Mouse (Mus musculus) effector memory CD4-positive, alpha-beta T cell, adult 5 months (primary cell): ENCODE measurements around the gene Zcwpw1. TPM values are rescaled to one million over a fixed set of nuclear protein-coding genes. Genes with fewer than 3 reads are reported as not detected.

Source experiments
- polyA plus RNA-seq: library from polyadenylated mRNA; unstranded; fragments of 100-300 nt; shearing (Covaris generic); gene quantifications from one replicate; pipeline ENCODE4 v1.2.1, GENCODE M21; 2017

Gene Zcwpw1
- polyA plus RNA-seq, result 11.0 TPM

DNA sequence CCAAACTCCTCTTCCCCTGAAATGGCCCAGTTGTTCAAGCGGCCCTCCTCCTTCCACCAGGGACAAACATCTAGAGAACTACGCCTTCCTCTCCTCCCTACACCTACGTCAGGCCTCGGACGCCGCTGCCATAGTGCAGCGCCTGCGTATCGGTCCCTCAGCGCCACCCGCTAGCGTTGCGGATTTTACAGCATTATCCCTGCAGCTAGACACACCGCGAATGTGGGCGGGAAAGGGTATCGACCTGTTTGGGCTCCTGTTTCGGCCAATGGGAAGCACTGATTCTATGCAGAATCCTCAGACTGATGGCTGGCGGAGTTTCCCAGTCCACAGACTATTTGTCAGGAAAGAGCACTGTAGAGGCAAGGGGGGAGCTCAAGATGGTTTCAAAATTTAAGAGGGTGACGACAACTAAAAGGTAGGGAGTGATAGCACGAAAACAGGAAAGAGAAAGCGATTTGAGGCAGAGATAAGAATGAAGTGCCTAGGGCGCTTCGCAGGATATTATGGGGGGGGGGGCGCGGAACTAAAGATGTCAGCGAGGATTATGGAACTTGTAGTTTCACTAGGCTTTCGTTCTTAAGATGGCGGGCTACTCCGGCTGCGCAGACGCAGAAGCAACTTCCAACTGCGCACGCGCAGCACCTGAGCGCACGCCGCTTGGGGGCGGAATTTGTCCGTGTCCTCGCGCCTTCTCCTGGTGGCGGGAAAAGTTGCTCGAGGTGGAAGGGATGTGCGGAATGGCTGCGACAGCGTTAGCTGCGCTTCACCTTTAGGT lies at the start of gene Zcwpw1, which contains the start of gene Mepce:
TSS of gene Zcwpw1 (plus strand) at position 648 of the 778 bp plus-strand sequence.
TSS of gene Mepce (minus strand) at position 505 of the 778 bp plus-strand sequence.

DNA sequence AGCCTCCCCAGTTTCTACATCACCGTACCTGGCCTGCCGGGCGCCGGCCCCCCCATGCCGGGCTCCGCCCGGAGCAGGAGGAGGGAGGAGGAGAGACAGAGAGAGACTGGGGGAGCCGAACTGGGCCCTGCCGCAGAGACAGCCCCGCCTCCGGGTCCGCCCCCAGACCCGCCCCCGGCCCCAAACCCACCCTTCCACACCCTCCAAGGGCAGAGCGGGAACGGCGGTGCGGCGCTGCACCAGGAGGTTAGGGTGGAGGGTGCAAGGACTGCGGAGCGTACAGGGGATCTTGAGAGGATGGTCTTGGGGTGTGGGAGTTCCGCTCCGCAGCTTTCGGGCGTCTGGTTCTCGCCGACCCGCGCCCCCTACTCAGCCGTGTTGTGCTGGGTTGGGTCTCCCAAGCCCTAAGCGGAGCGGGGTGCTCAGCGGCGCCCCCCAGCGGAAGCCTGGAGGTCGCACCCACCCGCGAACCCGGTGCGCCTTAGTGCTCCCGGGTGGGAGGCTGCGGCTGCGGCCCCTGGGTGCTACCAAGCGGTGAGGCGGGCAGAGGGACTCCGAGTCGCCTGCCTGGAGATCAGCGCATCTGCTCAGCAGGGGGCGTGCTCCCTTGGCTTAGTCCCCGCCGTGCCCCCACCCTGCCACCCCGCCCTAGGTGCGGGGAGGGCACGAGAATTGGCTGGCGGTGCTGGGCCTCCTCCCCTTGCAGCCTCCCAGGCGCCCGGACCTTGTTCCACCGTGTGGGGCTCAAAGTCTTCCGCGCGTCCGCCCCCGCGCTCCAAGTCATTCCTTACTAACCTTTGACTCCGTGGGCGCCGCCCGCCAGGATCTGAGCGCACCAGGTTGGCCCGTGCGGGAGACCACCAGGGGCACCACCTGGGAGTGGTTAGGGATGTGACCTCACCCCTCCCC lies 46.3 kb upstream of the Zcwpw1 start, which contains the start of gene Nyap1:
TSS of gene Nyap1 (minus strand) at position 585 of the 909 bp plus-strand sequence.

DNA sequence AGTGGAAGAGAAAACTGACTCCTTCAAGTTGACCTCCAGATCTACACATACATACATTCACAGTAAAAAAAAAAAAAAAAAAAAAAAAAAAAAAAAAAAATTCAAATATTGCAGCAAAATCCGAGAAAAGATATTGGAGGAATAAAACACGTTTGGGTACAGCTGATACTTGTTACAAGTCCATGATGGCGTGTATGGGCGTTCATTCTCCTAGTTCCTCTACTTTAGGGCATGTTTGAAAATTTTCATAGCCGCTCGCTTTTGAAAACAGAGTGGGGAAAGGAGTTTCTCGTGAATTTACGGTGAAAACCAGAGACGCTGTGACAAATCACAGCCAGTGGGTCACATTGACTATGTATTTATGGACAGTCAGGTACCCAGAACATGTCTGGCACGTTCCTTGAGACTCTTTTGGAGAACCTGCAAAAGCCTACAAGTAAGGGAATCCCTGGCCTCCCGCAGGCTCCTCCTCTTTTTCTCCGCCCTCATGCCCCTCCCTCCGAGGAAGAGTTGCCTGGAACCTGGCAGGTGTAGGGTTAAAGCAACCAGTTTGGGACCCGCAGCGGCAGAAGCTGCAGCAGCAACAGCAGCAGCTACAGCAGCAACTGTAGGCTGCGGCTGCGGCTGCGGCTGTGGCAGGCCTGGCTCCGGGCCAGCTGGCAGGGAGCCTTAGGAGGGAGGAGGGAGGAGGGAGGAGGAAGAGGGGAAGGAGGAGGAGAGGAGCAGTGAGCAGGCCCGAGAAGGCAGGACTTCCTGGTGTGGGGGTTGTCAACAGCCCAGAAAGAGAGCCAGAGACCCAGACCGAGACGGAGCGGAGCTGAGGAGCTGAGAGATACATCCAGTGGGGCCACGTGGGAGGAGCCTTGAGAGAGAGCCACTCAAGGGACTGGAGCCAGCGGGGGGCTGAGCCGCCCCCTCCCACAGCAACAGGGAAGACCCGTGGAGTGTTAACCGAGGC lies 42.1 kb upstream of the Zcwpw1 start, which contains the start of gene Tsc22d4:
TSS of gene Tsc22d4 (plus strand) at position 517 of the 958 bp plus-strand sequence.

DNA sequence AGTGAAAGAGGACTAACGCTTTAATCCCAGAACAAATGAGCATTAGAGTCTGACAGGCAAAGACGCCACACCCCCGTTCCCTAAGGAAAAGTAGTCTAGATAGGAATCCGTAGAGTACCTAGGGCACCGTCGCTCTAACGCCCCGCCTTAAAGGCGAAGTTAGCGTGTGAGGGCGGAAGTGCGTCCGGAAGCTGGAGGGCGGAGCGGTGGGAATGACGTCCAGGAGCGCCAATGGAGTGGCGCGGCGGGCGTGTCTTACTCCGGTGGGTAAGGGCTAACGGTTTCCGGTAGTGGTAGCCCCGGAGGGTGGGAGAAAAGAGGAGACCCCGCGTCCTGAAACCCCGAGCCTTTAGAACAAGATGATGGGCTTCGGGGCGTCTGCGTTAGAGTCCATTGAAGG lies 9.0 kb upstream of the Zcwpw1 start, which contains the start of gene Ppp1r35:
TSS of gene Ppp1r35 (plus strand) at position 215 of the 400 bp plus-strand sequence.

DNA sequence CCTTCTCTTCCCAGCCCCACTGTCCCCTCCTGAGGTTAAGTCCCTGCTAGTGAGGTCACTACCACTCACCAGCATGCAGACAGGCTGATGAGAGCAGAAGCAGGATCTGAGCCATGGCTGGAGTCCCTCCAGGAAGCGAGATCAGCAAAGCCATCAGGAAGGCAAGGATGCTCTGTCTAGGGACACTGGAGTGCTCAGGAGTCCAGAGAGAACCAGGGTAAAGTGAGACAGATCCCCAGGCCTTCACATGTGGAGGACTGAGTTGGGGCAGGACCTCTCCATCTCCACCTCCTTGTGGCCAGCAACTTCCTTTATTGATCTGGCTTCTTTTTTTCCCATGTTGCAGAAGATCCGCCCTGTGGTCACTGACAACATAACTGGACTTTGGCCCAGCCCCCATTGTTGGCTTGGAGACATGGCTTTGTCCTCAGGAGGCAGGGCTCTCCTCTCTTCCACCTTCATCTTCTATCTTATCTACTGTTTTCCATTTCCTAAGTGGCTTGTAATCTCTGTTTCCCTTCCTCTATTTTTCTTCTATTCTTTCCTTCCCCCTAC lies 48.4 kb downstream of the Zcwpw1 start, which contains the start of gene Pilra:
TSS of gene Pilra (minus strand) at position 316 of the 555 bp plus-strand sequence.

DNA sequence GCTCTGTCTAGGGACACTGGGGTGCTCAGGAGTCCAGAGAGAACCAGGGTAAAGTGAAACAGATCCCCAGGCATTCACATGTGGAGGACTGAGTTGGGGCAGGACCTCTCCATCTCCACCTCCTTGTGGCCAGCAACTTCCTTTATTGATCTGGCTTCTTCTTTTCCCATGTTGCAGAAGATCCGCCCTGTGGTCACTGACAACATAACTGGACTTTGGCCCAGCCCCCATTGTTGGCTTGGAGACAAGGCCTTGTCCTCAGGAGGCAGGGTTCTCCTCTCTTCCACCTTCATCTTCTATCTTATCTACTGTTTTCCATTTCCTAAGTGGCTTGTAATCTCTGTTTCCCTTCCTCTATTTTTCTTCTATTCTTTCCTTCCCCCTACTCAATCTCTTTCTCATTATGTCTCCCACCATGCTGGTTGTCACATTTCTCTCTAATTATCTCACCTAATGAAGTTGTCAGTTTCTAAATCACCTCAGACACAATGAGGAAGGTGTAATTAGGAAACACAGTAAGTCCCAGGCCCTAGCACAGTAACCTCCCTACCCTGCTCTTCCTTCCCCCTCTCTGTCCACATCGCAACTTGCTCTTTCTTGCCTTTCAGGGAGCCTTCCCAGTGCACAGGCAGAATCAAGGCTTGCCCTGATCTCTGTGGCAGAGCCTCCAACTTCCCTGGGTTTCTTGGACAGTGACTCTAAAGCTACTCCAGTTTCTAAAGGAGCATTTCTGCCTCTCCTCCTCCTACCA lies 70.5 kb downstream of the Zcwpw1 start, which contains the start of gene Pilrb1:
TSS of gene Pilrb1 (minus strand) at position 147 of the 751 bp plus-strand sequence.

DNA sequence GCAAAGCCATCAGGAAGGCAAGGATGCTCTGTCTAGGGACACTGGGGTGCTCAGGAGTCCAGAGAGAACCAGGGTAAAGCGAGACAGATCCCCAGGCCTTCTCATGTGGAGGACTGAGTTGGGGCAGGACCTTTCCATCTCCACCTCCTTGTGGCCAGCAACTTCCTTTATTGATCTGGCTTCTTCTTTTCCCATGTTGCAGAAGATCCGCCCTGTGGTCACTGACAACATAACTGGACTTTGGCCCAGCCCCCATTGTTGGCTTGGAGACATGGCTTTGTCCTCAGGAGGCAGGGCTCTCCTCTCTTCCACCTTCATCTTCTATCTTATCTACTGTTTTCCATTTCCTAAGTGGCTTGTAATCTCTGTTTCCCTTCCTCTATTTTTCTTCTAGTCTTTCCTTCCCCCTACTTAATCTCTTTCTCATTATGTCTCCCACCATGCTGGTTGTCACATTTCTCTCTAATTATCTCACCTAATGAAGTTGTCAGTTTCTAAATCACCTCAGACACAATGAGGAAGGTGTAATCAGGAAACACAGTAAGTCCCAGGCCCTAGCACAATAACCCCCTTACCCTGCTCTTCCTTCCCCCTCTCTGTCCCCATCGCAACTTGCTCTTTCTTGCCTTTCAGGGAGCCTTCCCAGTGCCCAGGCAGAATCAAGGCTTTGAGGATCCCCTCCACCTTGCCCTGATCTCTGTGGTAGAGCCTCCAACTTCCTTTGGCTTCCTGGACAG lies 84.2 kb downstream of the Zcwpw1 start, which contains the start of gene Pilrb2:
TSS of gene Pilrb2 (minus strand) at position 172 of the 737 bp plus-strand sequence.

Other genes starting within 250 kb of the Zcwpw1 start
- gene Actl6b, start 234.3 kb upstream of the Zcwpw1 start, polyA plus RNA-seq, result not detected
- not detected for gene Tfr2, start 218.0 kb upstream of the Zcwpw1 start, polyA plus RNA-seq
- gene Mospd3, start 186.7 kb upstream of the Zcwpw1 start, polyA plus RNA-seq, result 47.7 TPM
- gene Pcolce, start 174.0 kb upstream of the Zcwpw1 start, polyA plus RNA-seq, result 0.59 TPM
- gene Fbxo24, start 158.8 kb upstream of the Zcwpw1 start, polyA plus RNA-seq, result not detected
- gene Lrch4, start 158.7 kb upstream of the Zcwpw1 start, polyA plus RNA-seq, result 214 TPM
- 36.7 TPM for gene Gm20605, start 158.6 kb upstream of the Zcwpw1 start, polyA plus RNA-seq
- 60.5 TPM for gene Sap25, start 146.5 kb upstream of the Zcwpw1 start, polyA plus RNA-seq
- gene Irs3, start 142.1 kb upstream of the Zcwpw1 start, polyA plus RNA-seq, result not detected
- gene Agfg2, start 103.1 kb upstream of the Zcwpw1 start, polyA plus RNA-seq, result 16.2 TPM
- 0.52 TPM for gene Nyap1, start 46.2 kb upstream of the Zcwpw1 start, polyA plus RNA-seq
- gene Tsc22d4, start 42.1 kb upstream of the Zcwpw1 start, polyA plus RNA-seq, result 156 TPM
- 51.7 TPM for gene Ppp1r35, start 8.9 kb upstream of the Zcwpw1 start, polyA plus RNA-seq
- gene Mepce, start 143 bp upstream of the Zcwpw1 start, polyA plus RNA-seq, result 69.2 TPM
- gene Pilra, start 48.5 kb downstream of the Zcwpw1 start, polyA plus RNA-seq, result 0.32 TPM
- not detected for gene Pilrb1, start 70.3 kb downstream of the Zcwpw1 start, polyA plus RNA-seq
- 0.31 TPM for gene Pilrb2, start 84.0 kb downstream of the Zcwpw1 start, polyA plus RNA-seq
- 0.25 TPM for gene Cyp3a13, start 133.8 kb downstream of the Zcwpw1 start, polyA plus RNA-seq
- gene Gjc3, start 175.3 kb downstream of the Zcwpw1 start, polyA plus RNA-seq, result 0.09 TPM
- not detected for gene Azgp1, start 193.7 kb downstream of the Zcwpw1 start, polyA plus RNA-seq
- 0.34 TPM for gene Smok3a, start 233.5 kb downstream of the Zcwpw1 start, polyA plus RNA-seq
- gene Smok3b, start 233.6 kb downstream of the Zcwpw1 start, polyA plus RNA-seq, result not detected